Mouse (Mus musculus) embryonic facial prominence, embryonic 11.5 days (tissue): ENCODE measurements at regions not wholly inside any gene's neighbourhood (a gene's known extent, or its start where the extent isn't known, plus 50 kb on each side); places are given as distances from the start of the nearest gene placed in this dataset.

ENCODE experiments used
- ATAC-seq: fragments of 200-750 bp; cut with Nextera tagmentation; replicated peaks from 2 replicates; pipeline ENCODE4 v1.8.0; 2017; ENCODE audit warnings: low read depth; ENCODE audit not compliant: insufficient number of reproducible peaks, low FRiP score, low TSS enrichment
- DNase-seq: peaks from one replicate; pipeline ENCODE4 v3.0.0-alpha.2; 2015; ENCODE audit warnings: low spot score
- H3K27ac ChIP-seq: fragments of 300-500 bp; sonication (generic); replicated peaks from 2 replicates; pipeline ENCODE4 v1.5.1; 2014; ENCODE audit warnings: mild to moderate bottlenecking, low read depth, low read length, control low read depth
- H3K27me3 ChIP-seq: fragments of 300-500 bp; sonication (generic); 2 replicates; pipeline ENCODE4 v1.6.1; 2014; ENCODE audit warnings: mild to moderate bottlenecking, low read length, moderate library complexity, mixed read lengths; ENCODE audit not compliant: control insufficient read depth, insufficient read depth
- H3K36me3 ChIP-seq: fragments of 300-500 bp; sonication (generic); replicated peaks from 2 replicates; pipeline ENCODE4 v1.6.1; 2014; ENCODE audit warnings: low read depth, mild to moderate bottlenecking, low read length, moderate library complexity, mixed read lengths; ENCODE audit not compliant: control insufficient read depth, insufficient read depth
- H3K4me1 ChIP-seq: fragments of 300-500 bp; sonication (generic); 2 replicates; pipeline ENCODE4 v1.6.1; 2014; ENCODE audit warnings: low read length, mixed read lengths; ENCODE audit not compliant: control insufficient read depth, insufficient read depth
- H3K4me2 ChIP-seq: fragments of 300-500 bp; sonication (generic); 2 replicates; pipeline ENCODE4 v1.6.1; 2014; ENCODE audit warnings: low read depth, mild to moderate bottlenecking, control low read depth, low read length, moderate library complexity
- H3K4me3 ChIP-seq: fragments of 300-500 bp; sonication (generic); 2 replicates; pipeline ENCODE4 v1.5.1; 2014; ENCODE audit warnings: low read depth, low read length, control low read depth
- H3K9ac ChIP-seq: fragments of 300-500 bp; sonication (generic); replicated peaks from 2 replicates; pipeline ENCODE4 v1.6.1; 2014; ENCODE audit warnings: mild to moderate bottlenecking, control low read depth, low read length
- H3K9me3 ChIP-seq: fragments of 300-500 bp; sonication (generic); replicated peaks from 2 replicates; pipeline ENCODE4 v1.6.1; 2016; ENCODE audit warnings: mild to moderate bottlenecking, low read length, inconsistent platforms, mixed read lengths; ENCODE audit not compliant: control insufficient read depth
- WGBS: fragments of 180-500 bp; shearing (Covaris S2); extraction: QIAGEN DNeasy Blood & Tissue Kit; methylation state at CpG from one replicate; pipeline ENCODE4 v1.1.7; 2014; 5-methylcytosine and 5-hydroxymethylcytosine counted together

- no peak overlapping the region for H3K9ac ChIP-seq
- no peak overlapping the region for H3K27ac ChIP-seq
- H3K9me3 ChIP-seq = no peaks in the 10 kb centered on the region
- no peaks in the 10 kb centered on the region for H3K36me3 ChIP-seq
- DNase-seq (no peak), ATAC-seq (no peak)
- 89% methylated on average over 4 of the region's 4 CpGs for WGBS
- H3K4me3 ChIP-seq = no peak overlapping the region
- no peak overlapping the region for H3K4me2 ChIP-seq
- no peaks in the 10 kb centered on the region for H3K27me3 ChIP-seq
- peaks cover 3% of the 10 kb centered on the region; the same call in 1 of the 2 replicates for H3K4me1 ChIP-seq
These were observed 50.3 kb upstream of the Sh3bp4 start for GRCm38 (mm10) chr1:89019778-89020373.
